Mouse (Mus musculus) G1E (cell line): ENCODE data around the gene Scamp1. TPM values are rescaled to one million over a fixed set of nuclear protein-coding genes. Genes with fewer than 3 reads are reported as not detected.

Experiments used
- ATAC-seq: 2 replicates; pipeline ENCODE4 v1.8.0; 2016; ENCODE audit warnings: mild to moderate bottlenecking; ENCODE audit not compliant: insufficient number of reproducible peaks, poor library complexity, low FRiP score, severe bottlenecking; ENCODE audit errors: extremely low read depth
- DNase-seq: peaks from one replicate; pipeline ENCODE4 v3.0.0; 2012; ENCODE audit warnings: low spot score
- H3K27me3 ChIP-seq: 2 replicates; pipeline ENCODE4 v1.6.1; 2012; ENCODE audit warnings: mild to moderate bottlenecking, low read length, inconsistent platforms; ENCODE audit not compliant: insufficient read depth
- H3K36me3 ChIP-seq: replicated peaks from 2 replicates; pipeline ENCODE3; 2012; ENCODE audit warnings: mild to moderate bottlenecking, inconsistent platforms
- H3K4me1 ChIP-seq: 2 replicates; pipeline ENCODE4 v1.6.1; 2012; ENCODE audit warnings: low read depth, low read length, inconsistent platforms, mixed read lengths; ENCODE audit not compliant: insufficient read depth
- H3K4me3 ChIP-seq: 2 replicates; pipeline ENCODE4 v1.5.1; 2012; ENCODE audit warnings: low read depth, mild to moderate bottlenecking, inconsistent platforms, low read length, moderate library complexity, mixed read lengths
- H3K9me3 ChIP-seq: replicated peaks from 2 replicates; pipeline ENCODE4 v1.6.1; 2012; ENCODE audit warnings: inconsistent platforms
- CTCF ChIP-seq: IDR thresholded peaks from 2 replicates; pipeline ENCODE4 v1.5.1; 2012; ENCODE audit warnings: low read depth, low read length, inconsistent platforms, mixed read lengths
- GATA1 ChIP-seq: IDR thresholded peaks from 2 replicates; pipeline ENCODE4 v1.6.1; 2012; ENCODE audit warnings: borderline replicate concordance, low read length, inconsistent platforms, mixed read lengths
- GATA2 ChIP-seq: IDR thresholded peaks from 2 replicates; pipeline ENCODE4 v1.6.1; 2012; ENCODE audit warnings: low read depth, low read length, inconsistent platforms, borderline replicate concordance
- POLR2AphosphoS5 ChIP-seq: IDR thresholded peaks from 2 replicates; pipeline ENCODE4 v1.6.1; 2012; ENCODE audit warnings: low read depth, low read length, inconsistent platforms; ENCODE audit not compliant: insufficient replicate concordance
- TAL1 ChIP-seq: conservative IDR thresholded peaks from 2 replicates; pipeline ENCODE4 v1.6.1; 2012; ENCODE audit warnings: low read depth, low read length, inconsistent platforms, mixed read lengths
- polyA plus RNA-seq: library from polyadenylated mRNA; stranded (reverse); fragments of >175 nt; gene quantifications from 2 replicates; pipeline ENCODE4 v1.2.3, GENCODE M21; 2012
- total RNA-seq, 2 experiments: library from RNA; stranded (forward) in 1 of 2; stranded (reverse) in 1 of 2; fragments of 200-1000 nt in 1 of 2; fragments of >200 nt in 1 of 2; fragmentation: Nextera tagmentation in 1 of 2; gene quantifications; 2 replicates each; pipeline ENCODE4 v1.2.3; 2014 to 2017

Gene Scamp1
- total and polyA plus RNA-seq, 3 experiments: 0.05 TPM; not detected in 2

DNA sequence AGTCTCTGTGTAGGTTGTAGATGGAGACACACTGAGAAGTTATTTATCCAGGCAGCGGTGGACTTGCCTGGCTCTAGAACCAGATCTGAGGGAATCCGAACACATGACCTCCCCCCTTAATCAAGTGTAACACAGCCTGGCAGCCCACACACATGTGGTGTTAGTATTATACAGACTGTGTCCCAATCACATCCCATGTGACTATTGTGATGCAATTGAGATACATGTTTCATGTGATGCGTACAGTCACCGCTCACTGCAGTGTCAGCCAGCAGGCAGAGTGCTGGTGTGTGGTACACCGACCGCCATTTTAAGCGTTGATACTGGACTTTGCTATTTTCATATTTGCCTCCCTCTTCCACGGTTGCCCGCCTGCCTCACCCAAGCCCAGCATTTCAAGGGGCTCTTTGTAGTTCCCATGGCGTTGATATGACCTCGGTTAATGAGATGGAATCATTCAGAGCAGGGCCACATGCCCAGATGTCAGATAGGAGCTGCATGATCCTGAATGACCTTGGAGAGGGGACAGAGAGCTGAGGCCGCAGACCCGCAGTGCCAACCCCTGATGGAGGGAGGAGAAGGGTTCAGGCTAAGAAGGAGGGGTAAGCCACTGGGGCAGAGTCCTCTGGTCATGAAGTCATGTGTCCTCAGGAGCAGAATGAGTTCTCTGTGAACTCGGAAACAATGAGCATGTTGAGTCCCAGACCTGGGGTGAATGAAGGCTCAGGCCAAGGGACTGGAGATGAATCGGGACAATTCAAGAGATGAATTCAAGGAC, 112.9 kb downstream of the Scamp1 start:
- no peaks in the 10 kb centered on the region for H3K36me3 ChIP-seq
- no peak overlapping the region for H3K4me3 ChIP-seq
- TF ChIP-seq POLR2AphosphoS5 (no peak), TAL1 (no peak), GATA2 (no peak), CTCF (no peak), GATA1 (no peak)
- peaks cover 19% of the 10 kb centered on the region for H3K27me3 ChIP-seq
- no peaks in the 10 kb centered on the region for H3K9me3 ChIP-seq
- ATAC-seq (no peak), DNase-seq (no peak)
- H3K4me1 ChIP-seq: no peaks in the 10 kb centered on the region

DNA sequence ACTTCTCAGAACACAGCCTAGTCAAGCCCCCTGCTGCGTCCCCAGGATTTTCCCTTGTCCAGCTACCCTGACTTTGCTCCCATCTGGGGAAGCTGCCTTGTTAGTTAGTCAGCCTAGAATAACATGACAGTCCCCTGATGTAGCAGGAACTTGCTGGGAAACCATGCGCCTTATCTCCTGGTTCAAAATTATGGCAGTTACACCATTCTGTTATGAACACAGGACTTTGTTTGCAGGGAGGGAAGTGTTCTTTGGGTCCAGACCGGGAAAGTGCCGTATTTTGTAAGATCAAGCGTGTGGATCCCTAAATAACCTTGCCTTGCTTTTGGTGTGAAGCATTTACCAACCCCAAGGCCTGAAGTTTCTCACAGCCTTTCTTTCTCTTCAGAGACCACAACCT, 114.0 kb downstream of the Scamp1 start:
- Histone ChIP-seq H3K4me1 (no peaks in the 10 kb centered on the region), H3K9me3 (no peaks in the 10 kb centered on the region), H3K27me3 (peaks cover 19% of the 10 kb centered on the region), H3K4me3 (no peak overlapping the region), H3K36me3 (no peaks in the 10 kb centered on the region)
- ATAC-seq: no peak
- DNase-seq: no peak
- TF ChIP-seq CTCF (no peak), POLR2AphosphoS5 (no peak), GATA2 (no peak), TAL1 (no peak), GATA1 (no peak)

DNA sequence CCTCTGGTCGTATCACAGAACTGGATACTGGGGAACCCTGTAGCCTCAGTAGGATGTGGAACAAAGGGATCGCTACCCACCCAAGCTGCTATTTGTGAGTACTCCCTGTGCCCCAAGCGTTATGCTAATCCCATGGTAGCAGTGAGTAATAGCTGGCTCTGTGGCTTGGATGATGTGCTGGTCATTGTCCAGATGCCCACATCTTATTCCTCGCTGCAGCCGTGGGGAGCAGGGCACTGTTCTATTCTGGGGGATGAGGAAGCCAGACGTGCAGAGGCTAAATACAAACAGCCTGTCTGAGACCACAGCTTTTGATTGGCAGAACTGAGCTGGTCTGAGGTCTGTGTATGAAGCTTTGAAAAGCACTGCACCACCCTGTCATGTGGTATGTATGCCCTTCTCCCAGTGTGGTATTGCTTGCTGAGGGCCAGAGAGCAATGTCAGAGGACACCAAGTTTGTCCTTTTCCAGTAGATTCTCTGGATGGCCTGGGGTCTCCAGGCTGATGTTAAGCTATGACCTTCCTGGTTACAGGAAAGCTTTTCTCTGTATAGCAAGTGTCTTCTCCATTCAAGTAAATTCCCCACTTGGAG, 116.2 kb downstream of the Scamp1 start:
- H3K4me1 ChIP-seq: no peaks in the 10 kb centered on the region
- no peak overlapping the region for H3K4me3 ChIP-seq
- peaks cover 19% of the 10 kb centered on the region for H3K27me3 ChIP-seq
- ATAC-seq: no peak
- H3K9me3 ChIP-seq: no peaks in the 10 kb centered on the region
- no peaks in the 10 kb centered on the region for H3K36me3 ChIP-seq
- TF ChIP-seq GATA2 (no peak), TAL1 (no peak), GATA1 (no peak), CTCF (no peak), POLR2AphosphoS5 (no peak)
- no peak for DNase-seq

DNA sequence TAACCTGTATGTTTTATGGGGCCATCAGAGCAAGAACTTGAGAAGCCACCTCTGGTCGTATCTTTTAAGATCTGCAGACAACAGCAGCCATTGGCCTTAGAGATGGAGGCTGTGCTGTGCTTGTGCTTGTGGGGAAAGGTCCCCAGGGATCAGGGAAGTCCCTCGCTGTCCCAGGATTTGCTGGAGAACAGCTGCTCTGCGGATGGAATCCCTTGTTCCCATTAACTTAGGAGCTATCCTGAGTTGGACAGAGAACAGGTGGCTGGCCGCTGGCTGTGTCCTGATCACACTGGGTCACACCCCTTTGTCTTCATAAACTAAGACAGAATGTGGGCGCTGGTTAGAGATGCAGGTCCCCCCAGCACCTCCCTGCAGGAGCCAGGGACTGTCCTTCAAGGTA, 117.3 kb downstream of the Scamp1 start:
- Histone ChIP-seq H3K9me3 (no peaks in the 10 kb centered on the region), H3K27me3 (peaks cover 12% of the 10 kb centered on the region), H3K4me1 (no peaks in the 10 kb centered on the region), H3K4me3 (no peak overlapping the region), H3K36me3 (no peaks in the 10 kb centered on the region)
- no peak for ATAC-seq
- no peak for DNase-seq
- TF ChIP-seq GATA1 (no peak), CTCF (no peak), POLR2AphosphoS5 (no peak), TAL1 (no peak), GATA2 (no peak)

DNA sequence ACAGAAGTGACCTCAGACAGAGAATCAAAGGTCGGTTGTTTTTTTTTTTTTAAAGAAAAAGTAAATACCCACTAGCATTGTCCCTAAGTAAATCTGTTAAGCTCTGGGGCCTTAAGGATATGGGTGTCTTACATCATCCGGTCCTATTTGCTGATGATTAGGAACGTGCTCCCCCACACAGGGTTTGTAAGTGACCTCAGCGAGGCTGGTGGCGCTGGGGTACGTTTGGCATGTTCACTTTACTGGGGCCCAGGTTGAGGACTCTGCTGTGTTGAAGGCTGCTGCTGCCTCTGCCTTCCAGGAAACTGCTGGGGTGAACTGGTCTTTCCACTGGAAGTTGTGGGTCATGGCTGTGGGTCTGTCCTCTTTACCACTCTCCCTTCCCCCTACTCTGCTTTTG, 121.2 kb downstream of the Scamp1 start:
- TF ChIP-seq GATA2: no peak
- no peak for TF ChIP-seq GATA1
- TF ChIP-seq CTCF: no peak
- TF ChIP-seq POLR2AphosphoS5: no peak
- TF ChIP-seq TAL1: no peak
- no peak for DNase-seq
- Histone ChIP-seq H3K27me3 (peaks cover 4% of the 10 kb centered on the region; the same call in 1 of the 2 replicates), H3K36me3 (no peaks in the 10 kb centered on the region), H3K9me3 (no peaks in the 10 kb centered on the region), H3K4me1 (no peaks in the 10 kb centered on the region), H3K4me3 (no peak overlapping the region)
- no peak for ATAC-seq

DNA sequence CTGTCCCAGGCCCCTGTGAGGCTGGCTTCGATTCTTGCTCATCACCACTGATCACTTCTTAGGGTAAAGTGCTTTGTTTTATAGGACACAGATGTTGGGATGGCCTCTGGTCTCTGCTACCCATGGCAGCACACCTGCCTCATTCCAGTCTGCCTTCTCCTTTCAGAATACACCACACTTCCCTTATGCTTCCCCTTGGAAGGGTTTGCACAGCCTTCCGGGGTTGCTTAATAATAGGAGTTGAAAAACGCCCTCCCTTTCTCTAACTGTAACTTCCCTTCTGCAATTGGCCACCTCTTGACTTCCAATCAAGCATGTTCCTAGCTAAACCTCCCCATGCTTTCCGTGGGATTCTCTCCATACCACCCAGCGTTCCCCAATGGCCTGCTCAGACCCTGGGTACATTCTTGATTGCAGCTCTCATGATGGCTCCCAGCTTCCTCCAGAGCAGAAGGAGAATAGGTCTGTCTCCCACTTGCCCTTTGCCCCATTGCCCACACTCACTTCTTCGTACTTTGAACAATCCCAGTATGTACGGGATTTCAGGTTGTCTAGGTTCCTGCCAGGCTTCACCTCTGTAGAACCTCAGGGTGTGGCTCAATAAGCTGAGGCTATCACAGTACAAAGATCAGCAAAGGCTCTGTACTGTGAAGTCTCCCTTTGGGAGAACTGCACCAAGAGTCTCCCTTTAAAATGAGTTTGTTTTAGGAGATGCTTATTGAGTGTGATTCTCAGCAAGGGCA, 126.0 kb downstream of the Scamp1 start:
- Histone ChIP-seq H3K4me1 (no peaks in the 10 kb centered on the region), H3K27me3 (no peaks in the 10 kb centered on the region), H3K4me3 (no peak overlapping the region), H3K36me3 (no peaks in the 10 kb centered on the region), H3K9me3 (no peaks in the 10 kb centered on the region)
- no peak for TF ChIP-seq GATA1
- ATAC-seq: no peak
- no peak for DNase-seq
